Mouse (Mus musculus): Measurements from ENCODE around the gene Trim40.

Trim40 gene

GRCm38 (mm10) chr17:36890073-36890903 lies at the start of gene Trim40:
Gene Trim40 (minus strand): TSS chr17:36890123.
- DNase-seq, result no peak

DNA sequence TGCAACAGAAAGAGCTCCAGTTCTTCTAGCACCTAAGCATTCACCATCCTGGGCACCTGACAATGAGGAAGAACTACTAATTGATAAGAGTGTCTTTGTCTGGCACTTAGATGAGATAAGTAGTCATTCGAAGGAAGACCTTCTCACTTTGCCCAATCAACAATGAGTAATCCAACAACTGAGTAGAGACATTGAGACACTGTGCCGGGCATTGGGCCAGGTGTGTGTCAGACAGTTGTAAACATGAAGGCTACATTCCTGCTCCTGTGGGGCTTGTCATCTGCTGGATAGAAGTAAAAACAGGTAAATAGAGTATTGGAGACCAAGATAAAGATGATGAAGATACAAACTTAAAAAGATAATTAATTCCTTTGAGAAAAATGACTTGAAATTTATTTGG lies 48.1 kb upstream of the Trim40 start:
- no peak for DNase-seq

DNA sequence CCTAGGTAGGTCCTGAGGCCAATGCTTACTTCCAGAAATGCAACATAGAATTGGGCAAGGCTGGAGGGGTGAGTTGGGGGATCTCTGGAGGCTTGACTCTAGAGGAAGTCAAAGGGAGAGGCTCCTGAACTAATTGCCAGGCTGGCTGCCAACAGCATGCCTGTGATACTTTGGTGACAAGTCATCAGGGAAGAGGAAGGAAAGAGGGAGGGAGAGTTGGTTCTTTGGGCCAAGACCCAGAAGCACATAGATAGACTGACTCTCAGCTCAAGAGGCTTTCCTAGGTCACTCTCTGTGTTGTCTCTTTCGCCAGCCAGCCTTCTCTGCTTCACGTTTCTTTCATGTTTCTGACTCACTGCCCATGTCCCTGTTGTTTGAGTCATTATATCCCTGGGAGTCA lies 41.9 kb upstream of the Trim40 start:
- no peak for DNase-seq

GRCm38 (mm10) chr17:36931130-36931529 lies 41.2 kb upstream of the Trim40 start:
- DNase-seq, result no peak

DNA sequence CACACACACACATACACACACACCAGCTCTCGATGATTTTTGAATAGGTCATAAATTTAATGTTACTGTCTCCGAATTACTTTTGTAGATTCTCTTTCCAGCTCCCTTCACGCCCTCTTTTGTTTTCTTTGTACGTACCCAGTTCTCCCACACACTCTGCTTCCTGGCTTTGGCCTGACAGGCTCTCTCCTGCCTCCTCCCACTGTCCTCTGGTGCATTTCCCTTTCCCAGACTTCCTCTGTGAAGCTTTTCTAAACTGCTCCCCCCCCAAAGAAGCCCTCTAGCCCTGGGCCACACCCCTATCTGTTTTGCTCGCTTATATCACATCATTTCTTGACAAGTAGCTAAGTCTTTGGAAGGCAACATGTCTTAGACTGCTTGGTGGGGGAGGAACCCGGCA lies 40.3 kb upstream of the Trim40 start:
- no peak for DNase-seq

- DNase-seq, result peak; percentile 40 to 41
Observed at GRCm38 (mm10) chr17:36929236-36929932, 39.5 kb upstream of the Trim40 start.

DNA sequence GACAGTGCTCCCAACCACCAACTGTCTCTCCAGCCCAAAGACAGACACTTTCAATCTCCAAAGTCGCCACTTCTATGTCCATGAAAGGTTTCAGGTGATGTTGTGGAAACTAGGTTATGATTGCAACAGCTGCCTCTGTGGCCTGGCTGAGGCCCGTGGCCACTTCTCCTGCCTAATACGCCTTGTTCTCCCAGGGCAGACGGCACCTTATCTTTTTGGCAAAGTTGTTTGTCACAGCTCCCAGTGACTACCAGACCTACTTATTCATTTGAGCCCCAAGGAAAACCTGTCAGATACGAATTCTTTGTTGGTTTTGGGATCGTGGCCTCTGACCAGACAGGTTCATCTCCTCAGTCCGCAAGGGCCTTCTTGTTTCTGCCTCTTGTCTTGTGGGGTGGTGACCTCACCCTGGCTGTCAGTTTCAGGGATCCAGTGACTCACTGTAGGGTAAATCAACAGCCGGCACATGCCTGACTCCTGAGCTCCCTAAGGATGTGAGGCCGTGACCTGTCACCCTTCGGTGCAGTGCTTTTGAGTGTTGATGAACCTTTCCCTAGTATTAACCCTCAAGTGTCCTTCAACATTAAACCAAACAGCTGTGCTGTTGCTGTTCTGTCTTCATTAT lies 37.7 kb upstream of the Trim40 start:
- no peak for DNase-seq

GRCm38 (mm10) chr17:36923491-36923890 lies 33.6 kb upstream of the Trim40 start:
- DNase-seq, result no peak

DNA sequence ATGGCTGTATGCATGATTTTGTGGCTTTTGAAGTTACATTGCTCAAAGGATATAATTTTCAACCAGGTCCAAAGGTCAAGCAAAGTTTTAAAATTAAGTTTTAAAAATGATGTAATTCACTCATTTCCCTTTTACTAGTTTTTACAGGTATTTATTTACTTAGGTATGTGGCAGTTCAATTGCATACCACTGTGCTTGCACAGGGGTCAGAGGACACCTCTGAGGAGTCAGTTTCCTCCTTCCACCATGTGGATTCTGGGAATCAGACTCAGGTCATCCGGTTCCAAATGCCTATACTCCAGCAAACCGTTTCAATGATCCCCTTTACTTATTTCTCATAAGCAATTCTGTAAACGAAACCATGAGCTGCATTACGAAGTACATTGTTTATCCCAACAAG lies 32.8 kb upstream of the Trim40 start:
- DNase-seq, result no peak

GRCm38 (mm10) chr17:36920239-36920638 lies 30.3 kb upstream of the Trim40 start:
- no peak for DNase-seq

DNA sequence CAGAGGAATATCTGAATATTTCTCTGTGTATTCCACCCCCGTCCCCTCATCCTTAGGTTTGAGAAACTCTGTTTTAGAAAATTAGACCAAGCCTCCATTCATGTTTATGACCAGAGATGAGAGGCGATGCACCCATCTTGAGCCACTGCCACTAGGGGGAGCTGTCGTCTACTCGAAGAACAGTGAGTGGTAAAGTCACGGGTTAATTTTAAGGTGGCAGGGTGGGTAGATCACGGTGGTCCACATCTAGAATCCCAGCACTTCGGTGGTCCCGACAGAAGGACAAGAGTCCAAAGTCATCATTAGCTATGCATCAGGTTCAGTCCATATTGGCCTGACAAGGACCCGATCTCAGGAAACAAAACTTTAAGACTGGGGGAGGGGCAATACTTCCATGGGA lies 25.2 kb upstream of the Trim40 start:
- DNase-seq, result peak; percentile 85 to 90

DNA sequence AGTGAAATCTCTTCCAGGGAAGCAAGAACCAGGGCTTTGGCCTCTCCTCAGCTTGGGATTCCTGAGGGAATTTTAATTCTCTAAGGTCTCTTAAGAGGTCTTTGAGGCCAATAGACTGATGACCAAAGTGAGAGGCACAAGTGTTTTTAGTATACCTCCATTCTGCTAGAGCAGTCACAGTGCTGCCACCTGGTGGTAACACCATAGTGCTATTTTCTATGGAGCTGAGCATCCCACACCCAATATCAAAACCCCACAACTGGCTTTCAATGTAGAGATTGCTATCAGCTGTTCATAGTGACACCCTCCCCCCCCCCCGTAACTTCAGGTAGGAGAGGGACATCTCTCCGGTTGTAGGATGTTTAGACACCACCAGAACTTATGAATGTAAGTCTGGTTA lies 24.2 kb upstream of the Trim40 start:
- DNase-seq, result peak; percentile 91 to 94

DNA sequence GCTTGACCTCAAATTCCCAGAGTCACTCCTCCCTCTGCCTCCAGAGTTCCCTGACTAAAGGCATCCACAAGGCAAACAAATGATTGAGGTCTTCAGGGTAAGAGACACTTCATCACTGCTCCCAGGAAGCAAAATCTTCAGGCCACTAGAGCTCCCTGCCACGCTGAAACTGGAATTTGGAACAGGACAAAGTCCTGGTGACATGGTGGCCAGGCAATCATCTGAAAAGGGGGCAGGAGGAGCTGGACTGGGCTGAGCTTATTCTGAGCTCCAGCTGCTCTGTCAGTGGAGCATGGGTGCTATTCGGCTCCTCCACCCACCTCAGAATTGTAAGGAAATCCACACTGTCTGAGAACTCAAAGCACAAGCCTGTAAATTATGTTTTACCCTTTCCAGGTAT lies 22.1 kb upstream of the Trim40 start:
- no peak for DNase-seq

DNA sequence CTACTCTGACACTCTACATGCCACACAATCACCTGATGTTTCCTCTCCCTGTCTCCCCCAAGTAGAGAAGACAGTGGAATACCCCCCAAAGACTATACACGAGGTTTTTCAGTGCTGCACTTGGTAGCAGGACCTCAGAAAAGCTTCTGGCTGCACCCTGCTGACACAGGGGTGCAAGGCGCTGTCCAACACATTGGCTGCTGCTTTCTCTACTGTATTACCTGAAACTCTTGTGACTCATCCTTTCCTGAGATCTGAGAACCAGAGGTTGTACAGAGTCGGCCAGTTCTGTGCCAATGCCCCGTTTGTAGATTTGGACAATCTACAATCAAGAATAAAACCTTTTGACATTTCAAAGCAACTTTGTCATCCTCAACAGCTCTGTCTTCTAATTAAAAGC lies 19.9 kb upstream of the Trim40 start:
- no peak for DNase-seq

DNA sequence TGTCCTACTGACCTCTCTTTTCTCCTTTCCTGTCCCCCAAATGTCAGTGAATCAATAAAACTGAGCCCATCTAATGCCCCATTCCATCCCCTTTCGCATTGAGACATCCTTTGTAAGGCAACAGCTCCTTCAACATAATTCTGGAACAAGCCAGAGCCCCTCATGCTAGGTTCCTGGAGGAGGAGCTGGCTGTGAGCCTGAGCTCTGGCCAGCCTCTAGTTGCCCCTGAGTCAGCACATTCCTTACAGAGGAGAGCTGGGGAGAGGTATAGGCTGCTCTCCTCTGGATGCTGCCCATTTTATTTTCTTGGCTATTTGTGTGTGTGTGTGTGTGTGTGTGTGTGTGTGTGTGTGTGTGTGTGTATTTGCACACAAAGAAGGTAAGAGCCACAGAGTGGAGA lies 18.3 kb upstream of the Trim40 start:
- DNase-seq, result no peak

GRCm38 (mm10) chr17:36903651-36904050 lies 13.7 kb upstream of the Trim40 start:
- DNase-seq, result no peak

- DNase-seq, result peak; percentile 6 to 12
Observed at GRCm38 (mm10) chr17:36900691-36901090, 10.8 kb upstream of the Trim40 start.

DNA sequence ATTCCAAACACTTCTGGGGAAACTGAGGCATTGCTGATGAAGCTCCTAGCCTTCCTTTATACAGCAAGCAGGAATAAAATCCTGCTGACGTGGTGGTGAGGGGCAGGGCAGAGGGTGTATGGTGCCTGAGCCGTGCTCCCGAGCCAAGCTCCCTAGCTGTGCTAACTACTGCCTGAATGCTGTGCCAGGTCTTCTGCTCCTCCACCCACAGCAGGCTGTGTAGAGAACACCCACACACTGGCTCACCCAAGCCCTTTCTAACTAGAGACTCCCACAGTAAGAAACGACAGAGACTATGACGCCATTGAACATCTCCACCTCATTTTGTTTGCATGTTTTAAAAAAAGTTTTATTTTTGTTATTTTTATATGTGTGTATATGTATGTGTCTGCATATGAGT lies 10.1 kb upstream of the Trim40 start:
- DNase-seq, result peak in 1 of 2 experiments; percentile 10

DNA sequence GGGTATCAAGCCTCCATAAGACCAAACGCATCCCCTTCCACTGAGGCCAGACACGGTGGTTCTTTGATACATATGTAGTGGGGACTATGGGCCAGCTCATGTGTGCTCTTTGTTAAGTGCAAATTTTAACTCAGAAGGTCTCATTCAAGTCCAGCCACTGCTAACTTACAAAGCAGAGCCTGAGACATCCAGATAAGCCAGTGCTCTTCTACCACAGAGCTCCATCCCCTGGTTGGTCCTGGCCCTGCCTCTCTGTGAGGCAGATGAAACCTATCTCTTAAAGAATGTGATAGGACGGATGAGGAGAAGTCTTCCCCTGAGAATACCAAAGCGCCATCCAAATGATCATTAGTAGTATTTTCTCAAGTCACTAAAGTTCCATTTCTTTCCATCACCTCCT lies 9.5 kb upstream of the Trim40 start:
- DNase-seq, result no peak

GRCm38 (mm10) chr17:36897552-36898205 lies 7.8 kb upstream of the Trim40 start, which contains the start of gene Trim31:
Gene Trim31 (plus strand): TSS chr17:36898118.
- no peak for DNase-seq

DNA sequence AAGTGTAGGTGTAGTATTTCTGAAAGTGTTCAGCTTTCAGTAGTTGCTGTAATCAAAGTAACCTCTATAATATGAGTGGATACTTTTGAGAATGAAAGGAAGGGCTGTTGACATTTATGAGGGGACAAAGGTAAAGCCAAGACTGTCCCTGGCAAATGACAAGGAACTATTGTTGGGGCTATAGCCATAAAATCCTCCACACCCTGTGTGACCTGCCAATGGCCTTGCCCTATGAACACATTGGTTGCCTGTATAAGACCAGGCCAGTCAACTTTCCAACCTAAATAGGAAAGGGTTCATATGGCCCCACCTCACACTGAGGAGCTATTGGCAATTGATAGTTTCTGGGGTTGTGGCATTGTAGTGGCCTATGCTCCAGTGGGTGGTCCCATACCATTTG lies 7.1 kb upstream of the Trim40 start:
- DNase-seq, result no peak

DNA sequence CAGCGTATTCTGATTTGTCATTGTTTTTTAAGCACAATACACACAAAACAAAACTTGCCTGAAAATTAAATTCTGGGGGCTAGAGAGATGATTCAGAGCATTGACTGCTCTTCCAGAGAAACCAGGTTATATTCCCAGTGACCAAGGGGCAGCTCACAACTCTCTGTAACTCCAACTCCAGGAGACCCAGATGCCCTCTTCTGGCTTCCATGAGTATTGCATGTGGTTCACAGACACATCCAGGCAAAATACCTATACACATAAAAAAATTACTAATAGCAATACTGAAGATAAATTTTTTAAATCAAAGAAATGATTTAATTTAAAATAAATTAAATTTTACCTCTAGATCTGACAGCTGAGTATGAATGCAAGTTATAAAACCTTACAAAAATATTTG lies 6.7 kb upstream of the Trim40 start:
- DNase-seq, result peak; percentile 66 to 76

- DNase-seq, result no peak
Observed at GRCm38 (mm10) chr17:36893387-36893786, 3.5 kb upstream of the Trim40 start.
